Mouse (Mus musculus) ovary, postnatal 14 days (tissue): ENCODE data around the gene Mpc1.

Experiments
- DNase-seq: peaks from one replicate; pipeline ENCODE4 v3.0.0; 2022; ENCODE audit warnings: low spot score

Mpc1 gene

DNA sequence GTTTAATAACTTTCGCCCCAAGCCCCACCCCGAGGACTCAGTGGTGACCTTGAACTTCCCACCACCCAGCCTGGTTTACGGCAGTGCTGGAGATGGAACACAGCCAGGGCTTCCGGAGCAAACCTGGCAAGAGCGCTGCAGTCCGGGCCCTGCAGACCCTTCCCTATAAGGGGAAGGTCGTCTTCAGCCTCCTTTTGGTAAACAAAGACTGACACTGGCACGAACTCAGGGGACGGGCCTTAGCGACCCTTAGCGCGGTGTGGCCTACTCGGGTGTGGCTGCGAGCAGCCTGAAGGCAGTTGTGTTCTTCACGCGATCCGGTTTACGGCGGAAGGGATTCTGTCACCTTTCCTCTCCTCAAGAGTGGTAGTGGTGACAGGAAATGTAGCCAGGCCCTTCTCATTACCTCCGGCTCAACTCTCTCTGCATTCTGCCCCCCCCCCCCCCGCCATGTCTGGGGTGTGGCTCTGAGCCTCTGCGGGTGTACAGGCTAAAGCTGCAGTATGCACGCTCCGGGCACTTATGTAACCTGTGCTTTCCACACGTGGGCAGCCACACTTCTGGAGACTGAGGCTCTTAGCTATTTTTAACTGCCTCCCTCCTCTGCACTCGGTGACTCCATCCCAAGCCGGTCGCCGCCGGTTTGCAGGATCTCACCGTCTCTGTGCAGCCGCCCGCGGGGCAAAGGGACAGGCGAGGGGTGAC is at the start of gene Mpc1:
Gene Mpc1, plus strand, starts transcription at position 84 of the 705 bp plus-strand sequence.
- DNase-seq: peak; percentile 59

DNA sequence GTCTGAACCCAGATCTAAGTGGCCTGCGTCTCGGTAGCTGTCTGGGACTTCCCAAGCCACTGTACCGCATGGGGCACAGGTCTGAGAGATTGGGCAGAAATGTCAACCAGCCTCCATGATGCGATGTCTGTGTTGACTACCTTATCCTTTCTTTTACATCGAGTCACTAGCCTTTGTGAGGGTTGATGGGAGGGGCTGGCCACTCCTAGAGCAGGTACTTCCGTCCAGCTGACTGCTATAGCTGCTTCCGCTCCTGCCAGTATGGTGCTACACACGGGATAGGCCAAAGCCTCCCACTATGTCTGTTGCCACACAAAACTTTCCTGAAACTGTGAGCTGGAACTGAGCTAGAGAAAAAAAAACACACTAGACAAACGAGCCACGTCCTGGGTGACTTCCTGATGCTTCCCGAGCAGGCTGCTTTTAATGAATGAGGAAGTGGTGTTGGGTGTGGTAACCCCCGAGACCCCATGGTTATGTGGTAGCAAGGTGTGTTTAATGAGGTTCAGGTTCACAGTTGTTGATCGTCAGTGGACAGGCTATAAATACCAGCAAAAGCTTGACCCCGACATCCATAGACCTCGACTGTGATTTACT is 49.0 kb upstream of the Mpc1 start:
- DNase-seq: no peak

DNA sequence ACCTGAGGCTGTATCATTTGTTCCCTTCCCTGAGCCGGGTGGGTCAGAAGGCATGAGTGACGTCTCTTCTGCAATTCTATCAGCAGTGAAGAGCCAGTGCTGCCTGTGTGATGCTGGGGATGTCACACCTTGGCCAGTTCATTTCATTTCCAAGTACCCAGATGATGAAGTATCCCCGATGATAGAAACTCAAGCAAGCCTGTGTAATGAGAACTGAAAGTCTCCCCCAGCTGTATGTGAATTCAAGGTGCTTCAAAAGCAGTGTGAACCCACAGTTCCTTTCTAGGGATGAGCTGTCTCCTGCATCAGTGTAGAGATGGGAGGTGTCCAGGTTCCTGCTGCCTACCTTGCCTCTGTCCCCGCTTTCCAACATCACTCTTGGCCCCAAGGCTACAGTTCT is 48.2 kb upstream of the Mpc1 start:
- DNase-seq: no peak

DNA sequence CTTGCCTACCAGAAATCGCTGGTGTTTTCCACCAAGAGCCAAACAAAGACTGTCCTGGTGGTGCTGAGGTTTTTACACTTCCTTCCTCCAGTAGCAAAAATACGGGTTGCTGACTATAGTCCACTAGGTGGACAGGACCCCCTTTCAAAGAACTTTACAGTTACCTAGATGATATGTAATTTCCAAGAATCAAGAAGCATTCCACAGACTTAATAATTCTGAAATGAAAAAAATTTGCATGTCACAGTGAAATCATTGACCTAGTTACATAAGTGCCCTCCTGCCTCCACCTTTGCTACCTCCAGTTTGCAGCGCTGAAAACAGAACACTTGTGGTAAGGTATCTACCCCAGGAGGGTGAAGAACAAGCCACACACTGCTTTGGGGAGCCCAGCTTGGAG is 47.0 kb upstream of the Mpc1 start, which contains the start of gene Ccr6:
Gene Ccr6, plus strand, starts transcription at position 301 of the 400 bp plus-strand sequence.
- DNase-seq: no peak

DNA sequence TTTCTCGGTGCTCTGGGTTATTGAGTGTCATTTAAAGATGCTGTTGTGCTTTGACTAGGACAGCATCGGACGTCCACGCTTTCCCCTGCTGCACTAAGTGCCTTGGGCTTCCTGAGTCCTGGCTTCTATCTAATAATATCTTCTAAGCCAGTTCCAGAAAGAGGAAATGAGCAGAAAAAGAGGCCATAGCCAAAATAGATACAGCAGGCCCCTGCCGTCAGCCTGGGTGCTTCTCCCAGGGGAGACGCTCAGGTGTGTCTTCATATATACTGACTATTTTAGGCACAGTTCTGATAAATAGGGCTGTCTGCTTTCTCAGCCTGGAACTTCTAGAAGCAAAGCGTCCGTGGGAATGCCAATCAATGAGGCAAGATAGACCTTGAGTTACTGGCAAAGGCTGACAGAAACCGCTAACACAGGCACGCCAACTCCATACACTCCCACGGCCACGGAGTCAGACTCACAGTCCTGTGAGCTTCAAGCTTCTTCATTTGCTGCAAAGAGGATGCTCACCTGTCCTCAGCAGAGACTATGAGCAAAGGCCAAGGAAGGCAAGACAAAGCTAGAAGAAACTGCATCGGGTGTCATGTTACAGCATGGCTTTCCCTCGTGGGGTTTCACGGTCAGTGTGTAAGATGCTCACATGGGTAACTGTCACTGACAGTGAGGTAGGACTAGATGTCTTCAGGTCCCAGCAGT is 44.5 kb upstream of the Mpc1 start:
- DNase-seq: no peak

DNA sequence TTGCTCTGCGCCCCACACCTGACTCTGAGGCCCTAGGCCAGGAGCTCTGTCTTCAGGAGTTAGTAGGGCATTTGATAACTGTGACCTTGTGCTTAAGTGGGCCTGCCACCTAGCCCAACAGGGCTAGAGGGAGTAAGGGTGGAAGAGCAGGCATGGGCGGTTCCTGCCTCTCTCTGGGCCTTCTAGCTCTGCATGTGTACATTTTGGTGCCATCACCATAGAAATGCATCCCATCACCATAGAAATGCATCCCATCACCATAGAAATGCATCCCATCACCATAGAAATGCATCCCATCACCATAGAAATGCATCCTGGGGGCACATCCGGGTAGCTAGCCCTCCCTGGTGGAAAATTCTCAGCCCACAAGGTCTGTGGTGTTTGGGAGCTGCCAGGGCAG is 43.1 kb upstream of the Mpc1 start:
- no peak for DNase-seq

DNA sequence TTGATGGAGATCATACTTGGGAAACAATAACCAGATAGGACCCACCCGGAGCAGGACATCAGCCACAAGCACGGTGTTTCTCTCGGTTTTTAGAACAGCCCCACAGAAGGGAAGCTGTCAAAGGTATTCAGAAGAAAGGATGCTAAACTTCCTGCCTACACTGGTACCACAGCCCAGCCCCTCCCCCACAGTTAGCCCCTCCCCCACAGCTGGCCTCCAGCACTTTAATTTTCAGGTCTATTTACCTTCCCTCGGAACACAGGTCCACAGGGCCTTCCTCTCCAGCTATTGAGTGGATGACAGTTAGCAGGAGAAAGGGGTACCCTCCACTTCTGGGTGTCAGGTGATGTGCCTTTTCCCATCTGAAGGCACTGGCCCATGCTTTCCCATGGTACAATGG is 42.2 kb upstream of the Mpc1 start:
- no peak for DNase-seq

DNA sequence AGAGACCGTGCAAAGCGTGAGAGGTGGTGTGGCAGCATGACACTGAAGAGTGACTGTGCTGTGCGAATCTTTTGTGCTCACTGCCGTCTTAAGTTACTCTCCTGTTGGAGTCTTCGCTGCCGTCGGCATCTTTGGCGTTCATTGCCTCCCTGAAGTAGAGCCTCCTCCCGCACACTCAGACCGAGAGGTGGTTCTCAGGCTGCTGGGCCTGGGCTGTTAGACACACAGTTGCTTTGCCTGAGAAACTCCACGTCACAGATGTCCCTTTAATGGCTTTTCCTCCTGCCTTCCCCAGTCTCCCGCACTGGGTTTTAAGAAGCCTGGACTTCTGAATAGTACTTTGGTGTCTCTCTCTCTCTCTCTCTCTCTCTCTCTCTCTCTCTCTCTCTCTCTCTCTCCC is 41.1 kb upstream of the Mpc1 start:
- DNase-seq: no peak

DNA sequence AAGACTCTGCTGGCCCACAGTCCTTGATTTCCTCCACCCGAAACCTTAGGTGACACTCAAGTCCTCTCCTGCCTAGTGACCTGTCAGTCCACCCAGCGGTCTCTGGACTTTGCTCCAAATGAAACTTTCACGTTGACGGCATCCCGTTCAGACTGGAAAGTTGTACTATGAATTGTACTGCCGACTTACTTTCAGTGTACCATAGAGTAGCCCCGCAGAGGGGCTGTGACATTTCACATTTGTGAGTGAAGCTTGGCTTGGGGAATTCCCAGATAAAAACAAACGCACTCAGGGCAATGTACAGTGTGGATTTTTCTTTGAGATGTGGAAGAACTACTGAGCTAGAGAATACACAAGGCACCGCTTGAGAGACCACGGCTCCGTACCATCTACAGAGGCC is 40.5 kb upstream of the Mpc1 start:
- no peak for DNase-seq

DNA sequence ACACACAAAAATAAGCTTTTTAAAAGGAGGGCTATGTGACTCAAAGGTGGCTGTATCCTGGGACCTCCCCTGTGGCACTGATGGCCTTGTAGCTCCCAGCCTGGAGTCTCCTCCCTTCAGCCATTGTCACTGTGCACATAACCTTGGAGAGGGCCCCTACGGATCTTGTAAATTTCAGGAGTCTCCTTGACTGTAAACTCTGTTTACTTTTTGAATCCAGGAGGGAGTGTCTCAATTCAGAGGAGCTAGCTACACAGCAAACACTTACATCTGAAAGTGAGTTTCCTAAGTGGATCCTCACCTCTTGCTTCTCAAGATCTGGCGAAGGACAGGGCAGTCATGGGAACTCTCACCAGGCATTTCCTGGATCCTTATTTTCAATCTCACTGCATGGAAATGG is 38.6 kb upstream of the Mpc1 start:
- DNase-seq: no peak

DNA sequence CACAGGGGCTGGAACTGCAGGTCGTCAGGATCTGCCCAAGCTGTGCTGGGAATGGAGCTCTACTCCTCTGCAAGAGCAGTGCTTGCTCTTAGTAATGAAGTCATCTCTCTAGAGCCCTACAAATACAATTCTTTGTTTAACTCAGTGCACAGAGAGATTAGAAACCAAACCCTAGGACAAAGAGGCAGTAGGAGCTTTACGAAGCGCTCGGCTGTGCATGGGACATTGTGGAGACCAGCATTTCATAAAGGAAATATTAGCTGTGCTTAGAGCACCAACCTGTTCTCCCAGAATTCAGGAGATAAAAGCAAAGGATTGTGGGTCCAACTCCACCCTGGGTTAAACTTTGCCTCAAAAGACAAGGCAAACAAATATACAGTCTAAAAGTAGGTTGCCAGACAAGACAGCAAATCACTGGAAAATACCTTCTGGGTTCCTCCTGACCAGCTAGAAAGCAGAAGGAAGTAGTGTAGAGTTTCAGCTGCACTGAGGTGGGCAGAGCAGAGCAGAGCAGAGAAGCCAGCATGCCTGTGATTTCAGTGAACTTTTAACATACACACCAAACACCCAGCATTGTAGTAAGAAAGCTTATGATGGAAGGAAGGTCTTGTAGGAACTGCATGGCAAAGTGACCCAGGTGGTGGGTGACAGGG is 36.5 kb upstream of the Mpc1 start:
- DNase-seq: no peak

DNA sequence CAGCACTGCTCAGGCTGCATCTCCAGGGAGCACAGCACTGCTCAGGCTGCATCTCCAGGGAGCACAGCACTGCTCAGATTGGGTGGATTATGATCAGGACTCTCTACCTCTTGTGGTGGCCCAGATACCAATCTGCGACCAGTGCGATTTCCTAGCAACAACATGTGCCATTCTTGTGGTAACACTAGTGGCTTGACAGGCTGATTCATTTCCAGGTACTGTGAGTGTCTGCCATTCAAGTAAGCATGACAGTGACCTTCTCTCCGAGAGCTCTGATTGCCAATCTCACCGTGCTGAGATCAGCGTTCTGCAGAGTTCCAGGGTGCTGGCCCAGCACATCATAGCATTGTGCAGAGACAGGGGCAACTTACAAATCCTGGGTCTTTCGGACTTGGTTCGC is 31.0 kb upstream of the Mpc1 start:
- no peak for DNase-seq

DNA sequence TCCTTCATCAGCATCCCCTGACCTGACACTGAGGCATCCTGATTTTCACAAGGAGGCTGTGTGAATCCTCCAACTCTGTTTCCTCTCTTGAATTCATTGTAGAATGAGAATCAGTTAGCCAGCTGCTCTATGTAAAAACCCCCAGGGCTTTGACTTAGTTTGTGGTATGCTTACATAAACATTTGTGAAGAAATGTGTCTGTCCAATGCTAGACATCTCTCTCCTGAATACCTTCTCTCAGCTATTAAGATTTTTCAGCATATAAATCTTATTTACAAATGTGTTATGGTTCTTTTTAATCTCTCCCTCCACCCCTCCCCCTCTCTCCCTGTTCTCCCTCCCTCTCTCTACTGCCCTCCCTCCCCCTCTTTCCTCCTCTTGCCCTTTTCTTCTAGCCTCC is 28.4 kb upstream of the Mpc1 start:
- DNase-seq: no peak

DNA sequence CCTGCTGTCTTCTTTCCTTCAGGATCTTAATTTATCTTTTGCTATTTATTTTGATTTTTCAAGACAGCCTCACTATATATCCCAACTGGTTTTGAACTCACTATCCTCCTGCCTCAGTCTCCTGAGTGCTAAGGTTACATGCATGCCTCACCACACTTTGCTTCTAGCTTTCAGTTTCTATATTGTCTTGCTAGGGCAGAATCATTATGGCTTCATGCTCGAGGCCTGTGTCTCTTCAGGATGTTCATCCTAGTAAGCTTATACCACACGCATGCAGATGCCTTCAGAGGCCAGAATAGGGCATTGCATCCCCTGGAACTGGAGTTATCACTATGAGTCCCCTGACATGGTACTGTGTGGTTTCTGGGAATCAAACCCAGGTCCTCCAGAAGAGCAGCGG is 27.8 kb upstream of the Mpc1 start:
- DNase-seq: no peak

DNA sequence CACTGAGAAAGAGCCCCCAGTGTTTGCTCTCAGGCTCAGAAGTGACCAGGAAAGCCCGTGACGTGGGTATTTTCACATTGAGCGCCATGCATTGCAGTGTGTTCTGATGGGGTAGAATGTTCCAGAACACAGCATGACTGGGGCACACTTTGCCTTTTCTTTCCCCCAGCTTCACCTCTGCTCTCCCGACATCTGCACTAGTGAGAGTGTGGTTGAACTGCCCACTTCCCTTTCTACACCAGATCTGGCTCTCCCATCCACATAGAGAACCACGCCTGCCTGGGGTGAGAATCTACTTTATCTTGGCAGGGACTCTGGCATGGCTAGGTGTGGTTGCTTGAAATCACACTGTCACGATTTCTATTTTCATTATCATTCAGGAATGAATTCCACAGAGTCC is 27.1 kb upstream of the Mpc1 start:
- DNase-seq: no peak

DNA sequence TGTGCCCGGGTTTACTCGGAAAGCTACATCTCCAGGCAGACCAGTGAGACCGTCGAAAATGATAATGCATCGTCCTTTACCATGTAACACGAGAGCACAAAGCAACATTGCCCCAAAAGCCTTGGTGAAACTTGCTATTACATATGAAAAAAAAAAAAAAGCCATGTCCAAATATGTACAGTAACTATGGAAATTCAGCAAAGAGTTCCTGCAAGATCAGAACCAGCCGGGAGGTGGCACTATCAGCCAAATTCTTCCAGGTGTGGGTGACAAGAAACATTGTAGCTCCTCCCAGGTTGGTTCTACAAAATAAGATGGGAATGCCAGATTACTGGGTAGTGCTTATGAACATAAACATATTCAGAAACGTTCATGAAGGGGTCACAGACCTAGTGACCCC is 25.7 kb upstream of the Mpc1 start:
- DNase-seq: no peak

DNA sequence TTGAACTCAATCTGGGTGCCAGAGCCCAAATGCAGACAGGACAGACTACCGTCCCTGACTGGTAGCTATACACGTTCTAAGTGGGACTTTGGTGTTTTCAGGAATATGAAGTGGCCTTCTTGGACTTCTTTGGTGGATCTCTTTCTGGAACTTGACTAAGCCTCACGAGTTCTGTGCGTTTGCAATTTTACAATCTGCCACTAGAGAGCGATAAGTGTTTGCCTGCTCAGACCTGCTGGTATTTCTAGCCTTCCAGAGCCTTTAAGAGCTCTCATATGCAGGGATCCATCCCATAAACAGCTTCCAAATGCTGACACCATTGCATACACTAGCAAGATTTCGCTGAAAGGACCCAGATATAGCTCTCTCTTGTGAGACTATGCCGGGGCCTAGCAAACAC is 18.1 kb upstream of the Mpc1 start:
- peak; percentile 44 for DNase-seq

DNA sequence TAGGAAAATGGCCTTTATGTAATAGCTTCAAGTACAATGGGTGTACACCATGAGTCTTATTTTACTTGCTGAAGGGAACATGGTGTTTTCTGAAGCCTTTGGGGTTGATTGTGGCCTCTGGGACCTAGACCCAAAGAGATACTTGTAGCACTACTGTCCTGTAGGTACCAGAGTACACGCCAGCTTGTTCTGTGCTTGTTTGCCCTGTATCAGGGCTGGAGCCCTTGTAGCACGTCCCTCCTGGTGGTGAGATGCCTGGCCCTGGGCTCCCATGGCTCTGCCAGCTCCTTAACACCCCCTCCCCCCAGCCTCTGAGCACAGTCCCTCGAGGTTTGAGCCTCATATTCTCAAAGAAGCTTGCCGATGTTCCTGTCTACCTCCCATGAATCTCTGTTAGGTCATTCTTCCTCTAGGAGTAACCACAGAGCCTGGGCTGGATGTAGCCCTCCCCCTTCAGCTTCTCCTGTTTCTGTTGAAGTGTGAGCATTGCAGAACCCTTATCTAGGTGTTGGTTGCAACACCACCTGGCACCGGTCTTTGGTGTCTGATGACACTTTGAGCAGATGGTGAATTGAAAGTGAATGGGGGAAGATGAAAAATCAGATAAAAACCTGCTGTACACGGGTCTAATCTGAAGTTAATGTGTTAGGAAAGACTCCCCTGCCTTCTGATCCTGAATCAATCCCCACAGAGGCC is 10.5 kb upstream of the Mpc1 start:
- no peak for DNase-seq

DNA sequence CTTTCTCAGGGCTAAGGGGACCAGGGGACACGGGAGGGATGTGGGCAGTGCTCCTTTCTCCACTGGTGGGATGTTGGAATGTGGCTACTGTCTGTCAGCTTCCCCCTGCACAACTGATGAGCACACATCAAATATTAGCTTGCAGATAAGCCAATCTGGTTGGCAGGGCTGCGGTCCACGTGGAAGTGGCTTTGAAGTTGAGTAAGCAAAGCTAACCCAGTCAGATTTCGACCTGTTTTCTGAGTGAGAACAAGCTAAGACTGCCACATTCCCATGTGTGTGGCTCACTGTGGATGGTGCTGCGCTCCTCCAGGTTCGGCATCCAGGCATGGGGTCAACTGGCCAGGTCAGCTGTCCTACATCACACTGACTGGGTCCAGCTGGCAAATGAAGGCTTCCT is 9.8 kb upstream of the Mpc1 start:
- no peak for DNase-seq

DNA sequence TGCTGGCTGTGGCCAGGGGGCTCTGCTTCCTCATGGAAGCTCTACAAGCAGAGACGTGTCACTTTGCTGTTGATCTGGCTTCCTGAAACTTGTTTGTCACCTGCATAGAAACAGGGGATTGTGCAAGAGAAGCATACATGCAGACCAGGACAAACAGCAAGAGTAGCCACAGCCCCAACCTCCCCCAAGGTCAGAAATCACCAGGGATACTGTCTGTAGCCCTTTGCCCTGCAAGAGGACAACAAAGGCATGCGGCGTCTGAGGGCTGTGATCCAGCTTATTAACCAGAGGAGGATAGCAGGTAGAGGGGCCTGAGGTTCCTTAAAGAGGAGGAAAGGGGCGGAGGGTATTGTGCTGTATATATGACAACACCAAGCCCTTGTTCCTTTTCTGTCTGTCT is 6.6 kb upstream of the Mpc1 start:
- DNase-seq: no peak

DNA sequence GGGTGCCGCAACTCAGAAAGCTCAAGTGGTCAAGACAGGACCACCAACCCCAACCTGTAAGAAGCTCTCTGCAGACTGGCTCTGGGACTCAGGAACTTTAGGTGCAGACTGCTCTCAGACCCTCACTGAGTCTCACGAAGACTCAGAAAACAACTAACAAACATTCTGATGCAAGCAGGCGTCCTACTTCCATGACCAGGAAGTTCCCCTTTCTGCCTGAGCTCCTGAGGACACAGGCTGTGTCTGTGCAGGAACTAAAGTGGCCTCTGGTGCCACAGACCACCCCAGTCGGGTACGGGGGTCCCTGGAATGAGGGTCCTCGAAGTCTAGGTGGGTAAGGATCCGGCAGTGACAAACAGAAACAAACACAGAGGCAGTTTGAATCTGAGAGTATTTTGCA is 6.0 kb upstream of the Mpc1 start:
- DNase-seq: no peak

DNA sequence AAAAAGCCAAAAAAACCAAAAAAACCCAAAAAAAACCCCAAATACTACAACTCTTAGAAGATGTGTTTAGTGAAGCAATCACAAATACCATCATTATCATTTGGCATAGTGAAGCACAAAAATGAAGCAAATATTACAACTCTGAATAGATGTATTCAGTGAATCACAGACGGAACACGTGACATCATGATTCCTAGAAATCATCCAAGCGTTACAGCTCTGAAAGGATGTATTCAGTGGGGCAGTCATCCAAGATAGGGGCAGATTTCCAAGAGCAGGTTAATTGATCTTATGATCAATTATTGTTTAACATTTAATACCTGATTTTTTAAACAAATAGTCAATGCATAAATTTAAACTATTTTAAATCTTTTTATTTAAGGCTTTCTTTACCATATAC is 5.4 kb upstream of the Mpc1 start:
- DNase-seq: no peak
